Mouse (Mus musculus): ENCODE results near the gene Tomm6. TPM values are rescaled to one million over a fixed set of nuclear protein-coding genes. Genes with fewer than 3 reads are reported as not detected.

Tomm6 gene
- total RNA-seq, 1 experiment from 2014 or later, result 17.7 TPM

- no peak for ATAC-seq (replicated peaks; ENCODE audit: insufficient number of reproducible peaks, low FRiP score, low TSS enrichment, poor library complexity, severe bottlenecking)
Observed at GRCm38 (mm10) chr17:47699055-47699454, 10.9 kb upstream of the Tomm6 start.

GRCm38 (mm10) chr17:47698156-47698555, 10.0 kb upstream of the Tomm6 start:
- ATAC-seq (replicated peaks; ENCODE audit: insufficient number of reproducible peaks, low FRiP score, low TSS enrichment, poor library complexity, severe bottlenecking), result no peak

GRCm38 (mm10) chr17:47695337-47695710, 7.1 kb upstream of the Tomm6 start:
- ATAC-seq (replicated peaks; ENCODE audit: insufficient number of reproducible peaks, low FRiP score, low TSS enrichment, poor library complexity, severe bottlenecking), result no peak

GRCm38 (mm10) chr17:47694503-47695336, 6.5 kb upstream of the Tomm6 start, which contains the start of gene Prickle4:
Gene Prickle4, minus strand, starts transcription at chr17:47694736.
- peak; percentile 81 for ATAC-seq (replicated peaks; ENCODE audit: insufficient number of reproducible peaks, low FRiP score, low TSS enrichment, poor library complexity, severe bottlenecking)

GRCm38 (mm10) chr17:47694442-47694502, 6.1 kb upstream of the Tomm6 start, which contains the start of gene Gm21981:
Gene Gm21981, minus strand, starts transcription at chr17:47694455.
- ATAC-seq (replicated peaks; ENCODE audit: insufficient number of reproducible peaks, low FRiP score, low TSS enrichment, poor library complexity, severe bottlenecking), result no peak

- ATAC-seq (replicated peaks; ENCODE audit: insufficient number of reproducible peaks, low FRiP score, low TSS enrichment, poor library complexity, severe bottlenecking), result no peak
Observed at GRCm38 (mm10) chr17:47693671-47694441, 5.7 kb upstream of the Tomm6 start.

GRCm38 (mm10) chr17:47691650-47692049, 3.5 kb upstream of the Tomm6 start:
- no peak for ATAC-seq (replicated peaks; ENCODE audit: insufficient number of reproducible peaks, low FRiP score, low TSS enrichment, poor library complexity, severe bottlenecking)

GRCm38 (mm10) chr17:47689894-47690293, 1.7 kb upstream of the Tomm6 start:
- ATAC-seq (replicated peaks; ENCODE audit: insufficient number of reproducible peaks, low FRiP score, low TSS enrichment, poor library complexity, severe bottlenecking), result no peak

- peak; percentile 7; the same call in 1 of the 2 replicates for ATAC-seq (replicated peaks; ENCODE audit: insufficient number of reproducible peaks, low FRiP score, low TSS enrichment, poor library complexity, severe bottlenecking)
Observed at GRCm38 (mm10) chr17:47688608-47689575, 706 bp upstream of the Tomm6 start, which contains the start of gene Frs3. Gene Frs3, plus strand, starts transcription at chr17:47689030.

- peak; percentile 90 for ATAC-seq (replicated peaks; ENCODE audit: insufficient number of reproducible peaks, low FRiP score, low TSS enrichment, poor library complexity, severe bottlenecking)
Observed at GRCm38 (mm10) chr17:47687409-47688343, 510 bp downstream of the Tomm6 start.

- no peak for ATAC-seq (replicated peaks; ENCODE audit: insufficient number of reproducible peaks, low FRiP score, low TSS enrichment, poor library complexity, severe bottlenecking)
Observed at GRCm38 (mm10) chr17:47682836-47683235, 5.3 kb downstream of the Tomm6 start.

- no peak for ATAC-seq (replicated peaks; ENCODE audit: insufficient number of reproducible peaks, low FRiP score, low TSS enrichment, poor library complexity, severe bottlenecking)
Observed at GRCm38 (mm10) chr17:47678702-47679101, 9.5 kb downstream of the Tomm6 start.

- no peak for ATAC-seq (replicated peaks; ENCODE audit: insufficient number of reproducible peaks, low FRiP score, low TSS enrichment, poor library complexity, severe bottlenecking)
Observed at GRCm38 (mm10) chr17:47678238-47678637, 9.9 kb downstream of the Tomm6 start.

- peak; percentile 42; the same call in 1 of the 2 replicates for ATAC-seq (replicated peaks; ENCODE audit: insufficient number of reproducible peaks, low FRiP score, low TSS enrichment, poor library complexity, severe bottlenecking)
Observed at GRCm38 (mm10) chr17:47676581-47676980, 11.6 kb downstream of the Tomm6 start.

GRCm38 (mm10) chr17:47672311-47673111, 15.7 kb downstream of the Tomm6 start:
- no peak for ATAC-seq (replicated peaks; ENCODE audit: insufficient number of reproducible peaks, low FRiP score, low TSS enrichment, poor library complexity, severe bottlenecking)

- no peak for ATAC-seq (replicated peaks; ENCODE audit: insufficient number of reproducible peaks, low FRiP score, low TSS enrichment, poor library complexity, severe bottlenecking)
Observed at GRCm38 (mm10) chr17:47671988-47672310, 16.2 kb downstream of the Tomm6 start.

- ATAC-seq (replicated peaks; ENCODE audit: insufficient number of reproducible peaks, low FRiP score, low TSS enrichment, poor library complexity, severe bottlenecking), result no peak
Observed at GRCm38 (mm10) chr17:47669166-47669565, 19.0 kb downstream of the Tomm6 start.

- no peak for ATAC-seq (replicated peaks; ENCODE audit: insufficient number of reproducible peaks, low FRiP score, low TSS enrichment, poor library complexity, severe bottlenecking)
Observed at GRCm38 (mm10) chr17:47664474-47664873, 23.7 kb downstream of the Tomm6 start.

Measured in monocyte, adult 5-6 weeks (primary cell).